Mouse (Mus musculus) lung, postnatal 4 days (tissue): ENCODE data around the gene Cntn2.

Source experiments
- DNase-seq, 2 experiments: peaks; one replicate each; pipeline ENCODE4 v3.0.0; 2021

The Cntn2 gene

DNA sequence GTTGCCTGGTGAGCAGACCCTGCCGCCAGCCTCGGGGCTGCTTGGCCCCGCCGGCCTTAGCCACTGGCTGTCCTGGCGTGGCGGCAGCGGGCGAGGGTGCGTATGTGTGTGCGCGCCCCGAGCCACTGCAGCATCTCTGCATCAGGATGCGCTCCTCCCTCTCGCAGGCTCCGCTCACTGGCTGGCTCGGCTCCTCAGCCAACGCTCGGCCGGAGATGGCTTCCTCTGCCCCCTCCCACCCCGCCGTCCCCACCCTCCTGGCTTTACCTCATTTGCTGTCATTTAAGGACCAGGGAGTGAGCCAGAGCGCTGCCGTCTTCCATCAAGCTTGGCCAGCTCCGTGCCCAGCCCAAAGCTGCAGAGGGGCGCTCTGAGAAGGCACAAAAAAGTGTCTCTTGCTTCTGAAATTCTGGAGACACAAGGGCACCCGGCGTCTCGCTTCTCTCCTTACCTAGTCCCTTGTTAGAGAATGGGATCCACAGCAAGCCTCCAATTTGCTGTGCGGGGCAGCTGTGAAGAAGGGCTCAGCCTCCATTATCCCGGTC lies at the start of gene Cntn2:
TSS of gene Cntn2 (minus strand) at position 495 of the 545 bp plus-strand sequence.
- DNase-seq = peak in 1 of 2 experiments; percentile 20

DNA sequence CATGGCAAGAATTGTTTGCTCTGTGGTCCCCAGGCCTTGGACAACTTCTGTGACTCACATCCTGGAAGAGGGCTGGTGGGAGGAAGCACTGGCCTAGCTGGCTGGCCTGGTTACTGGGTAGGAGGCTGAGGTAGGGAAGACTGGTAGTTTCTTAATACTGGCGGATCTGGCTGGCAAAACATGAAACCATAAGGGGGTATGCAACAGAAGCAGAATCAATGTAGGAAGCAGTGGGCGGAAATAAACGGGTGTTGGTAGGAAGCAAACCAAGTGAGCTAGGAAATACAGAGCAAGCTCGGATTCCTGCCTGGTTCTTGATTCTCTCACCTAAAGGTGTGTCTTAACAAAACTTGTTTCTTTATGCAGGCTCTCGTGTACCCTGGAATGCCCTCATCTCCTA lies 49.1 kb upstream of the Cntn2 start:
- DNase-seq = no peak

DNA sequence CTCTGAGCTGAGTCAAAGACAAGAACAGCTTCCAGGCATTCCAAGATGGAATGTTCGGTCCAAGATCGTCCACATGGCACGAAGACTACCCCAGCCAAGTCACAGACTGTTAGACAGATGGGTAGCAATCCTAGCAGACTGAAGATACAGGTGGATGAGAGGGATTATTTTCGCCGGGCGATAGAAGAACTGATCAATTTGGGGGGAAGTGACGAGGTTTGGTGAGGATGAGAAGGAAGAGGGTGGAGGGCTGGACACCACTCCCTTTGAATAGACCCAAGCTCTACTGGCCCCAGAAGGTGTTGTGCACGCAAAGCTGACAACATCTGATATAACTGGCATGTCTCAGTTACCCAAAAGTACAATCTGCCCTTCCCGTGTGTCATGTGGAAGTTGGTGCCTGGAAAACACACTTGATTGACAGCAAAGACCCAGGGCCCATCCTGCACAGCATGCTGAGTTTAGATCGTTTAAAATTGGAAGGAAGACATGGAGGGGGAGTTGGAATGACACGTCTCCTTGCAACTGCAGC lies 48.4 kb upstream of the Cntn2 start:
- no peak for DNase-seq

DNA sequence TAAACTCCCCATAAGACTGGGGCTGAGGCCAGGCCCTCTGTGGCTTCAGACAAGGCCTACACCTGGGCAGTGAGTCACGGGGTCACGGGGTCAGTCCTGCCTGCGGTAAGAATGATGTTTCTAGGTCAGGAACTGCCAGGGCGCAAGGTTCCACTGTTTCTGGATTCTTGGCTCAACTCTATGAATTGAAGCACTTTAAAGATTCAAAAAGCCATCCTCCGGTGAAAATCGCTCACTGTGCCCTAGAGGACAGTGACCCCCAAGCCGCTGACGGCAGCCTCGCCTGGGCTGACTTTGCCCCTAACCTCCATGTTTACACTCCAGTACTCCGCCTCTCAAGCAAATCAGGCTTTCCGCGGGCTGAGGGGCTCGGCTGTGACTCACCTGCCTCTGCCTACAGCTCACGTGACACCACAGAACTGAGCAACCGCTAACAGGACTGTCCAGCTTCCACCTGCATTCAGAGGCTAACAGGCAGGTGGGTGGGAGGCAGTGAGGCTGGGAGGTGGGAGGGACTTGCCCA lies 43.7 kb upstream of the Cntn2 start:
- no peak for DNase-seq

DNA sequence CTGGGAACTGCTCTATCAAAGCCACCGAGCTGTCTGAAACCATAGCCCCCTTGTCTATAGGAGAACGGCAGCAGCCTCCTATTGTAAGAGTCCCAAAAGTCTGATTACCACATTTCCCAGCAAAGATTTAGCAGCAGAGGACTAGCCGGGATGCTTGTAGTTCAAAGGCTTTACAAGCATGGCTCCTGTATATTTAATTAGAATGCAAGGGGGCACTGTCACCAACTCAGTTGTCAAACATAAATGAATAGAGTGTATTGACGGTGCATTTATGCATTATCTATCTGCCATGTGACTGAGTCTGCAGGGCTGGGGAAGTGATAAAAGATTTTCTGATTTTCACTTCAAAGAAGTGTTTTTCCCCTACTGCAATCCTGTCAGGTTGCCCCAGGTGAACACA lies 42.3 kb upstream of the Cntn2 start:
- no peak for DNase-seq

DNA sequence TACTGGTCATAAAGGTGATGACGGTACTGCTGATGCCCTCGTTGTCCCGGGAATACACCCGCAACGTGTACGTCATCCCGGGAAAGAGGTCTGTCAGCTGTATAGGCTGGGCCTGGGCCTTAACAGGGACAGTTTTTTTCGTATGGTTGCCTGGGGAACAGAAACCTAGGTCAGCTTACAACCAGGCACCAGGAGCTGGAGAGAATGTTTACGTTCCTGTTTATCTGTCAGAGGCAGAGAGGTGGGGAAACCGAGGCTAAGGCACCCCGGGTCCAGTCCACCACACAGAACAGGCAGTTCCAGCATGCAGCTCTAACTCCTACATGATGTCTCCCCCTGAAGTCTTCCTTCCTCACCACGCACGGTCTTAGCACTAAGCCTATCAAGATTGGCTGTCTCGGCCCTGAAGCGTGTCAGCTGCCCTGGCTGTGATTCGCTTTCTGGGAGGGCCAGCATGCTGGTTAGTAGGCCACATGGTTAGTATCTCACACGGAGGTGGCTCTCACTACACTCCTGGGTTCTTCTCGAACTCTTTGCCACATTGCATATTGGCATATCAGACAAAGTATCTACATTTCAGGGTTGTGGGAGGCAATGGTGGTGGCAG lies 40.0 kb upstream of the Cntn2 start:
- DNase-seq = no peak

DNA sequence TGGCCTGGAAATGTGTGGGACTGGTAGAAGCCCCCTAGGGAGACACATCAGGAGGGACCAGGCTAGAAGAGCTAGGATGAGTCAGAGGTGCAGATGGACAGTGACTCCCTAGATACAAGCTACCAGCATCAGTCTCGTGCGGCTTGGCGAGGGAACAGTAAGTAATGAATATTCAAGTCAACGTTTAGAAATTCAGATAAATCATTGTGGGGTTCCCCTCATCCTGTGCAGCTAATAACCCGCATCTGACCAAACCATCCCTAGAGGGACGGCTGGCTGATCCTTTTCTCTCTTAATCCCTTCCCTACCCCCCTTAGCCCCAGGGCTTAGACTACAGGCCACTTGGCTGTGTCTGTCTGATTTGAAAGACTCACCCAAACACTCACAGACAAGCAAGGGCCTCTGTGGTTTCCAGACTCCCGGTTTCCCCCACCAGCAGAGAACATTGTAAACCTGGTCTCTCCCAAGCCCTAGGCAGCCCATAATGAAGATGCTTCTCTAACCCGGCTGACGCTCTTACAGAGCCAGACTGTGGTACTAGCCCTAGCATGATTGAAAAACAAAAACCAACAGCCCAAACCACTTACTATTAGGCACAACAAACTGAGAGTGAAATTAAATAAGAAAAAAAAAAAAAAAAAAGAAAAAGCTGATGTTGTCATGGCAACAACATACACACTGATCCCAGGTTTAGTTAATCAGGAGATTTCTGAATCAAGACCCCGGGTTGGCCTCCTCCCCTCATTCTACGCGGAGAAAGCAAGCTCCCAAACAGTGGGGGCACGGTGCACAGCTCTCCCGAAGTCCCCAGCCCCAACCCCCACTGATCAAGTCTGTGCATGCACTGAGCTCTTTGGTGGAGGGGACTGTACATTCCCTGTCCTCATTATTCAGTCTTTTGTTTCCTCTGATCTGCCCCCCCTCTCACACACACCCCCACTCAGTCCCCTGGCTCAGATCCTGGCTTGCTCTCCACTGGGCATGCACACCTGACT lies 39.1 kb upstream of the Cntn2 start:
- no peak for DNase-seq

DNA sequence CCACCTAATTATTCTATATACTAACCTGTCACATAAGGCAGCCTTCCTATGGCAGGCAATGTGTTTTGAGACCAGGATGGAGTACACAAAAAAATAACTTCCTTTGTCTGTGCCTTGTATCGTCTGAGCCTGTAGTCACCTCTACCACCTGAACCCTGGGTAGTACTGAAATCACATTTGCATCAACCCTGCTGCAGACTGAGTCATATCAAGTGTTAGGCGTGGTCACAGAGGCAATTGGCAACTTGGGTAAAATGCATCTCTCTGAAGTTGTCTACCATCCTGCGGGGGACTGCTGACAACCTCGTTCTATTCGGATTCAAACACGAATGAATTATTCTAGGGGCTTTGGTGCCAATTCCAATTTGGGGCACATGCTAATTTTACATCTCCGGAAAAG lies 37.0 kb upstream of the Cntn2 start:
- DNase-seq = no peak

DNA sequence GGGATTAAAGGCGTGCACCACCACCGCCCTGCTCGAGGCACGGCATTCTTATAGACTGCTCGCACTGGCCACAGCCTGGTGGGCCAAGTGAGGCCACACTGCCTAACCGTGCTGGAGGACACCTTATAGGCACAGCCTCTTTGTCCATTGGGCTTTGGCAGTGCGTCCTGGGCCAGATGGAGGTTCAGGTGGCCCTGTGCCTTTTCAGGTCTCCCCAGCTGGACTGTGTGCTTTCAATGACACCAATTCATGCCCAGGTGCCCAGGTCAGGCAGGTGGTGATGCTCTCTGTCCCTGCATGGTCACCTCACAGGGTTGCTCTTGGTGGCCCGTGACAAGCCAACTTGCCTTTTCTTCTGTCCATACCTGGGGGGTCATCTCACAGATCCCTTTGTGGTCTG lies 33.8 kb upstream of the Cntn2 start:
- DNase-seq = no peak

DNA sequence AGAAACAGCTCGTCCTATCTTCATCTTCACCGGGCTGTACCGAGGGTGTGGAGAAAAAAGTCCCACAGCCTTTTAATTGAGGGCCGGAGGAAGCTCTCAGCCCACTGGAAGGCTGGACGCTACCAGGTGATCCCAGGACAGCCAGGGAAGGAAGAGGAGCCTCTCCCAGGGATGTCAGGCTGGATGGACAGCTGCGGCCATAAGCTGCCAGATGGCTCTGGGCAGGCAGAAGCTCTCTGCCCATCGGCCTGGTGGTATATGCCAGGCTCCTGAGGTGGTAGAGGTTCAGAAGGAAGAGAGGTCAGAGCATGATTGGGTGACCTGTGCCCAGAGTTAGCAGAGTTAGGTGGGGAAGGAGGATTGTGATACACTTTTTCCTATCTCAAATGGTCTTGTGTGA lies 29.8 kb upstream of the Cntn2 start:
- no peak for DNase-seq

DNA sequence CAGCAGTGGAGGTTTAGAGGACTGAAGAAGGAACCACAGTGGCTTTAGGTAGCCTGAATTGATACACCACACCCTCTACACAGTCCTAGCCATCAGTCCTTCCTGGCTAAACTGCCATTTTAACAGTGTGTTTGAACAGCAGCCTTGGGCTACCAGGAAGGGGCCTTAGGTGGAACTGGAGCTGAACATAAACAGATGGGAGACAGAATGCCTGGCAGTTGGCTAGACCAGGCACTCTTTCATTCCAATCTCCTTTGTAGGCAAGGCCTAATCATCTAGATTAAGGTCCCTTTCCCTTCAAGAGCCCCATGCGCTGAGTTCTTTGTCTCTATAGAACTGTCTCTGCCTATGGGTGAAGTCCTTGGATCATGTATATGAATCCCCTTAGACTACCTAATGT lies 28.6 kb upstream of the Cntn2 start:
- DNase-seq = no peak

DNA sequence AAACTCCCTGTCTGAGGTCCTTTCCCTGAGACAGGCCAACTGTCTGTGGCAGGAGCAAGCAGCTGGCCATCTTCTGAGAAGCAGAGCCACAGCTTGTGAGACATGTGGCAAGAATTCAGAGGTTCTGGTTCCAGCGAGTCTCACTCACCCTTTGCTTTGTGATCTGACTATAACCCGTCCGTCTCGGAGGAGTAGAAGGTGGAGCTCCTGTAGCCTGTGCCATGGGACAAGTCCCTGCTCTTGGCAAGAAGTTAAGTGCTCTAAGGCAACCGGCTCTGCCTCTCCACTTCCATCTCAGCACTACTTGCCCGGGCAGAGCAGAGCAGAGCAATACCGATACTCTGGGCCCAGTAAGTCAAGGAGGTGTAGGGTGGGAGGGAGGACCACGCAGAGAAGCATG lies 27.9 kb upstream of the Cntn2 start:
- DNase-seq = no peak

DNA sequence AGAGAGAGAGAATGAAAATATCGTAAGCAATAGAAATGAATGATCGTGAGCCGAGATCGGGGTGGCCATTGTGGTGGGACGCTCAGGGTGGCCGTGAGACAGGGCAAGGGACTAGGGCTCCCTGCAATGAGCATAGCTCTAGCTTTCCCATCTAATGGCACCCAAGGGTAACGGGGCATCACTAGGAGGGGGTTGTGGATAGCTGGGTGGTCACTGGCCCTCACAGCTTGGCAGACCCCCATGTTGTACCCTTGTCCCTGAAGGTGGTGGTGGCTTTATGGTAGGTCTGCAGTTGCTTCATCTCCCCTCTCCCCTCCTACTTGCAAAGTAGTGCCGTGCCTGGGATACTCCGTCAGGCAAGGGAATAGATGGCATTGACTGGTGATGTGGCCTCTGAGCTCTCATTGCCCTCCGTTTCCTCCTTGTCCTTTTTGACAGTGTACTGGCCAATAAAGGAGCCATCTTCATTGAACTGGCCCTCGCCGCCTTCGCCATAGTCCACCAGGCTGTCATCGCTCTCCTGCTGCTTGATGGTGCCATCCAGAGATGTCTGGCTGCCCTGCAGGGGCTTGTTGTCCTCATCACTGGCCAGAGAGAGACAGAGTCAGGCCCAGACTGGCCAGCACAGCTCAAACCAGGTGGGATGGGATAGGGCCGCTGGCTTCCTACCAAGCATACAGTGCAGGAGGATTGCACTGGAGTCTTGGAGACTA lies 27.2 kb upstream of the Cntn2 start:
- no peak for DNase-seq

DNA sequence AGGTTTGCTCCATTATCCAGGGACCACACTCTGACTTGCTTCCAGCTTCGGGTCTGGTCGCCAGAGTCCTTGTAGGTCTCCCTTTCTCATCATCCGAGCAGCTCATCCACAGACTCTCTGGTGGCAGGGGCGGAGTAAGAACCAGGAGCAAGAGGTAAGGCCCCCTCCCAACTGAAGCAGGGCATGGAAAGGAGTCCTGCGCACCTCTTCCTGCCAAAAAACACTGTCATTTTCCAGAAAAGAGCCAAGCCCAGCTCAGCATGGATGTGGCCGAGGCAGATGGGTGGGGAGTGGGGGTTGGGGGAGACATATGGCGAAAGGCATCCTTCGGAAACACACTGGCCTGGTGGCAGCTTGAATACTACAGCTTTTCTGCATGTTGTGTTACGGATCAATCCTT lies 26.5 kb upstream of the Cntn2 start:
- no peak for DNase-seq

DNA sequence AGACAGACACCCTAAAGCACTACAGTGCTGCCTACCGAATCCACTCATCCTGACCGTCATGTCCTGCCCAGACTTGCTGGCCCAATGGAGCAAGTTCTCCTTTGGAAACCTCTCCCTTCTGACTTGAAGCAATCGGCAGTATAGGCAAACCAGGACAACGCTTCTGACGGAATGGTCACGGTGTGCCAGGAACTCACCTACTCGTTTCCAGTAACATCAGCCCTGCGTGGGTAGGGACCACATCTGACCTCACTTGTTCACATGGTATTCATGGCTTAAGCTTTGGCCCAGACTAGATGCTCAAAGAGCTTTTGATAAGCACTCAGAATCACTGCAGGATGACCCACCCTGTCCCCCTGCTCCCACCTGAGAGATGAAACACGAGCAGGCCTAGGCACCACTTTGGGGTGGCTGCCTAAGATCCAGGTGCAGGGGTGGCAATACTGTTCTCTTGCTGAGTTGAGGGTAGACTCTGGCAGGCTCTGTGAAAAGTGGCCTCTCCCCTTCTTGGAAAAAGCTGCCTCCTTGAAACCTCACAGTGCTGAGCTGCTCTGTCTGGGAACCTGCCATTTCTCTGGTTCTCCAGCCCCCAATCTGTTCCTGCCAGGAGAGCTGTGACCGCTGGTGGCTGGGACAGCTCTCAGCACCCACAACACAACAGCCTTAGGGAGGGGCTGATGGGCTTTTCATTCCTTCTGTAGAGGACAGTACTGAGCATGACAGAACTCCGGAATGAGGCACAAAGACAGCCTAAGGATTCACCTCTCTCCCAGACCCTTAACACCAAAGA lies 24.5 kb upstream of the Cntn2 start:
- DNase-seq = no peak

DNA sequence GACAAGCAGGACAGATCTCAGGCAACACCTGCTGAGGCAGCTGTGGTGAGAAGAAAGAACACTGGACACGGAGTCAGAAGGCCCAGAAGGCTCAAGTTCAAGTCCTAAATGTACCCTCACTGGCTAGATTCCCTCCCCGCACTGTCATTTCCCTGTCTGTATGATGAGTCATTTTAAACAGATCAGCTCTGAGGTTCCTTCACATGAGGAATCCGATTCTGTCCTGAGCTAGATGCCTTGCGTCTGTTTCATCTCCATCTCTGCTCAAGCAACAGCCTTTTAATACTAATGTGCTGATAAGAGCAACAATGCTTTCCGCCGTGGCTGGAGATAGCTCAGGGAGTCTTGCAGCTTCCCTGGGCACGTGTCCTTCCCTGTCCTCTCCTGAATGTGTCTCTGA lies 22.7 kb upstream of the Cntn2 start:
- DNase-seq = no peak

DNA sequence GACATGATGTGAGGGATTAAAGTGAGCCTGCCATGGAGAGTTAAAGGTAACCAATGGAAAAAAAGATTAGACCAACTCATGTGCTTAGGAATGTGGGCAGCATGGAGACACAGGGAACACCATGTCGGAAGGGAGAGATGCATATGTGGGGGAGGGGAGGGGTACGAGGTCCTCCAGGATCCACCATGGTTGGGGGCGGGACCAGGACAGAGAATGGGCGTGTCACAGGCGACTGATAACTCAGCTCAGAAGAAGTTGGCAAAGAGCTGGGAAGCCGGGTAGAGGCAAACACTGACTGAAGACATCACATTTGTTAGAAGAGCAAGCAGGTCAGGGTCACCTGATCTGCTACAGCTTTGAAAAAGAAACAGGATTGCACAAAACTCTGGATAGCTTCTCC lies 21.9 kb upstream of the Cntn2 start:
- DNase-seq = no peak

DNA sequence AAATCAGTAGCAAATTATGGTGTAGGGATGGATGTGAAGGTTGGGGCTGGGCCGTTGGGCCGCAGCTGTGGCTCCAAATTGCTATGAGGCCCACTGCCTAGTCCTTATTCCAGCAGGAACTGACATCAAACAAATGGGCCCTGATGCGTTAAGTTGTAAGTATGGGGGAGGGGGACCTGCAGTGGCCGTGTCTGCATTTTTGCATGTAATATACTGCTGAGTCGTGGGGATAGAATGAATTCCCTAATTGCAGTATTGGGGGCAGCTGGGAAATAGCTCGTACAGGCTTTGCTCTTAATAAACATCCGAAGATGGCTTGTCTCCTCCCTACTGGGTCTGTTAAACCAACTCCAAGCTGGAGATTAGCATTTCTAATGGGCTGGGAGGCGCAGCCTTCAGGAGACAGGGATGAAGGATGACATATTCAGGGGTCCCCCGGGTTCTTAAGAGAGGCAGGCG lies 19.3 kb upstream of the Cntn2 start:
- DNase-seq = no peak

DNA sequence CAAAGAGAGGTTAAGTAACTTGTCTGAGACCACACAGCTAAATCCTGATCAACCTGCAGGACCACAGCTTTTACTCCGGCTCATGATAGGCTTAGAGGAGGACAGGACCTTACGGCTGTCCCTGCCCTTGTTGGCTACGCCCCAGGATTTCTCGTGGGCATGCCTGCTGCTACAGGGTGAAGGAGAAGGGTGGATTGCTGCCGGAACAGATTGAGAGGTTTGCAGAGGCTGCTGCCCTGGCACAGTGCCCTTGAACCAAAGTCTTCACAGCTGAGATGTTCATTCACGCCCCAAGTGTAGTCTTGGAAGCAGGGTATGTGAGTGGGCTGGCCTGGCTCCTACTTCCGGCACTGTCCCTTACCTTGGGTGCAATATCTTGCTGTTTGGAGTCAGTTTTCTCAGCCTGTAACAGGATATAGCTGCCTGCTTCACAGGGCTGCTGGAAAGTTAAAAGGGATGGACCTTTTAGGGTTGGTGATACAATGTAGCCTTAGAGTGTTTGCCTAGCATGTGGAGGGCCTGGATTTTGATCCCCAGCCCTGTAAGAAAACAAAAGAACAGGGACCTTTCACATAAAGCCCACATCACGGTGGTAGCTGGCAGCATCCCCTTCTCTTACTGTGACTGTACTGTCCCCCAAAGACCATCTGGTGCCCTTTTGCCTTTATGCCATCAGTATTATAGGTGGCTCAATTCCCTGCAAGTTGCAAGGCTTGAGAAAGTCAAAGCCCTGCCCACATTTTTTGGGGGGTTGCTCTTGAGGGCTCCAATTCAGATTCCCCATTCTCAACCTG lies 18.0 kb upstream of the Cntn2 start:
- peak; percentile 11 to 34 for DNase-seq

DNA sequence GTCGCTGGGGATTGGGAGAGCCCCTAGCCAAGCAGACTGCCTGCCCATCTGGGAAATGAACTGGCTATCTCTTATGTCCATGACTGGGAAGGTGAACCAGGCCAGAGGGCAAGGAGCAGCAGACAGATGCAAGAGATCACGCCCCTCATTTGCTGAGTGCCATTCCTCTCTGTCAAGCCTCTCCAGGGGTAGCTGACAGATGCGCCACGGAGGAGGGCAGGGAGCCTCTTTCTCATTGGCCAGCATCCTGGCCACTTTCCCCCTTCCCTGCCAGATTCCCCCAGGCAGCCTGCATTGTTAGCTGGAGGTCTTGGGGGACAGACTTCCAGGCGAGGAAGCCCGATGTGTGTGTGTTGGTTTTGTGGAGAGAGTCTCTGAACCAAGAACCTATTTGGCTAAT lies 16.0 kb upstream of the Cntn2 start:
- DNase-seq = peak in 1 of 2 experiments; percentile 10
